Mouse (Mus musculus): ENCODE data around the gene Phex. TPM values are rescaled to one million over a fixed set of nuclear protein-coding genes. Genes with fewer than 3 reads are reported as not detected.

Gene Phex
- polyA plus RNA-seq, 1 experiment from 2014 or later, result 0.24 TPM

- H3K36me3 ChIP-seq (replicated peaks), result no peaks in the 10 kb centered on the region
- no peak for DNase-seq (ENCODE audit: low spot score)
- 69% methylated on average over 2 of the region's 2 CpGs for whole genome bisulfite sequencing
- H3K4me3 ChIP-seq, result no peak overlapping the region
- peaks cover 17% of the 10 kb centered on the region; the same call in 1 of the 2 replicates for H3K27me3 ChIP-seq (replicated peaks; ENCODE audit: low read depth, poor library complexity, severe bottlenecking)
- H3K4me1 ChIP-seq, result no peaks in the 10 kb centered on the region
- H3K27ac ChIP-seq (replicated peaks), result no peak overlapping the region
- no peaks in the 10 kb centered on the region for H3K9me3 ChIP-seq
Observed at GRCm38 (mm10) chrX:157163394-157163793, 251.7 kb downstream of the Phex start.

- Histone ChIP-seq H3K9me3 (no peaks in the 10 kb centered on the region), H3K4me3 (no peak overlapping the region), H3K27ac (replicated peaks) (no peak overlapping the region), H3K27me3 (replicated peaks; ENCODE audit: low read depth, poor library complexity, severe bottlenecking) (peaks cover 5% of the 10 kb centered on the region; the same call in 1 of the 2 replicates), H3K36me3 (replicated peaks) (no peaks in the 10 kb centered on the region), H3K4me1 (no peaks in the 10 kb centered on the region)
- no peak for DNase-seq (ENCODE audit: low spot score)
Observed at GRCm38 (mm10) chrX:157144675-157145074, 270.4 kb downstream of the Phex start.

- Histone ChIP-seq H3K36me3 (replicated peaks) (no peaks in the 10 kb centered on the region), H3K9me3 (no peaks in the 10 kb centered on the region), H3K27me3 (replicated peaks; ENCODE audit: low read depth, poor library complexity, severe bottlenecking) (peaks cover 5% of the 10 kb centered on the region; the same call in 1 of the 2 replicates), H3K4me1 (no peaks in the 10 kb centered on the region), H3K4me3 (no peak overlapping the region), H3K27ac (replicated peaks) (no peak overlapping the region)
- 53% methylated on average over 6 of the region's 6 CpGs for WGBS
- no peak for DNase-seq (ENCODE audit: low spot score)
Observed at GRCm38 (mm10) chrX:157139601-157140000, 275.5 kb downstream of the Phex start.

Small RNAs within 50 kb of the gene (microRNA-seq; reads per million reads assigned to microRNA genes)
- not detected for gene Gm23798

Other genes with a start within 250 kb of the Phex start
- gene Sms, start 77.0 kb upstream of the Phex start, polyA plus RNA-seq (2016; fragmentation: Nextera tagmentation; extraction: Ambion mirVana), result 91.8 and 92.7 TPM in 2 replicates
- 5.8 and 6.4 TPM in 2 replicates for gene Yy2, start 153.7 kb upstream of the Phex start, polyA plus RNA-seq (2016; fragmentation: Nextera tagmentation; extraction: Ambion mirVana)
- gene Mbtps2, start 183.4 kb upstream of the Phex start, polyA plus RNA-seq (2016; fragmentation: Nextera tagmentation; extraction: Ambion mirVana), result 27.8 and 28.6 TPM in 2 replicates

All from embryonic facial prominence, embryonic 10.5 days (tissue).